Mouse (Mus musculus) stomach, embryonic 14.5 days (tissue): ENCODE results near the gene Mettl26. TPM values are rescaled to one million over a fixed set of nuclear protein-coding genes. Genes with fewer than 3 reads are reported as not detected.

Experiments
- ATAC-seq: fragments of 200-750 bp; cut with Nextera tagmentation; 2 replicates; pipeline ENCODE4 v1.8.0; 2017; ENCODE audit warnings: low read depth, moderate TSS enrichment; ENCODE audit not compliant: insufficient number of reproducible peaks, insufficient read depth, low FRiP score
- H3K27ac ChIP-seq: fragments of 300-500 bp; sonication (generic); 2 replicates; pipeline ENCODE4 v1.5.1; 2014; ENCODE audit warnings: mild to moderate bottlenecking, low read length, moderate library complexity, mixed read lengths
- H3K27me3 ChIP-seq: fragments of 300-500 bp; sonication (generic); 2 replicates; pipeline ENCODE4 v1.6.1; 2014; ENCODE audit warnings: low read length, control low read depth, mixed read lengths; ENCODE audit not compliant: control insufficient read depth, insufficient read depth
- H3K36me3 ChIP-seq: fragments of 300-500 bp; sonication (generic); 2 replicates; pipeline ENCODE4 v1.6.1; 2014; ENCODE audit warnings: mild to moderate bottlenecking, control low read depth, low read length, moderate library complexity, mixed read lengths; ENCODE audit not compliant: control insufficient read depth, insufficient read depth
- H3K4me1 ChIP-seq: fragments of 300-500 bp; sonication (generic); 2 replicates; pipeline ENCODE4 v1.6.1; 2014; ENCODE audit warnings: low read length, control low read depth, mixed read lengths; ENCODE audit not compliant: control insufficient read depth, insufficient read depth
- H3K4me2 ChIP-seq: fragments of 300-500 bp; sonication (generic); replicated peaks from 2 replicates; pipeline ENCODE4 v1.6.1; 2014; ENCODE audit warnings: low read depth, low read length, control low read depth
- H3K4me3 ChIP-seq: fragments of 300-500 bp; sonication (generic); 2 replicates; pipeline ENCODE4 v1.5.1; 2014; ENCODE audit warnings: low read depth, low read length, control low read depth
- H3K9ac ChIP-seq: fragments of 300-500 bp; sonication (generic); replicated peaks from 2 replicates; pipeline ENCODE4 v1.6.1; 2014; ENCODE audit warnings: low read depth, mild to moderate bottlenecking, control low read depth, low read length, moderate library complexity, mixed read lengths
- H3K9me3 ChIP-seq: fragments of 300-500 bp; sonication (generic); 2 replicates; pipeline ENCODE4 v1.6.1; 2016; ENCODE audit warnings: low read depth, low read length, control low read depth; ENCODE audit not compliant: control insufficient read depth
- WGBS: fragments of 180-500 bp; shearing (Covaris S2); extraction: QIAGEN DNeasy Blood & Tissue Kit; methylation state at CpG from one replicate; pipeline ENCODE4 v1.1.7; 2014; 5-methylcytosine and 5-hydroxymethylcytosine counted together
- polyA plus RNA-seq: library from polyadenylated mRNA; unstranded; fragments of >200 nt; fragmentation: Nextera tagmentation; extraction: Ambion mirVana; gene quantifications from 2 replicates; pipeline ENCODE4 v1.2.1, GENCODE M21; 2014

Gene Mettl26
- polyA plus RNA-seq, 1 experiment from 2014 or later, result 66.9 TPM

GRCm38 (mm10) chr17:25895891-25896290 is 21.0 kb downstream of the Mettl26 start:
- Histone ChIP-seq H3K4me3 (no peak overlapping the region), H3K9ac (no peak overlapping the region), H3K4me1 (no peaks in the 10 kb centered on the region), H3K9me3 (no peaks in the 10 kb centered on the region), H3K27me3 (no peaks in the 10 kb centered on the region), H3K36me3 (0 out of 2 replicates have a peak, but pooled peaks cover 5% of the 10 kb centered on the region), H3K4me2 (no peak overlapping the region), H3K27ac (no peak overlapping the region)
- no peak for ATAC-seq
- 69% methylated on average over 12 of the region's 12 CpGs for WGBS

GRCm38 (mm10) chr17:25900193-25900592 is 25.3 kb downstream of the Mettl26 start:
- Histone ChIP-seq H3K4me1 (no peaks in the 10 kb centered on the region), H3K4me3 (no peak overlapping the region), H3K27ac (no peak overlapping the region), H3K9ac (no peak overlapping the region), H3K27me3 (no peaks in the 10 kb centered on the region), H3K4me2 (no peak overlapping the region), H3K36me3 (0 out of 2 replicates have a peak, but pooled peaks cover 5% of the 10 kb centered on the region), H3K9me3 (no peaks in the 10 kb centered on the region)
- 85% methylated on average over 1 of the region's 1 CpGs for WGBS
- no peak for ATAC-seq

GRCm38 (mm10) chr17:25903061-25903460 is 28.2 kb downstream of the Mettl26 start:
- WGBS, result 81% methylated on average over 3 of the region's 3 CpGs
- no peak overlapping the region for H3K4me2 ChIP-seq
- H3K27ac ChIP-seq, result no peak overlapping the region
- H3K9me3 ChIP-seq, result no peaks in the 10 kb centered on the region
- H3K9ac ChIP-seq, result no peak overlapping the region
- no peak for ATAC-seq
- no peaks in the 10 kb centered on the region for H3K27me3 ChIP-seq
- no peaks in the 10 kb centered on the region for H3K4me1 ChIP-seq
- H3K4me3 ChIP-seq, result no peak overlapping the region
- peaks cover 8% of the 10 kb centered on the region; the same call in 1 of the 2 replicates for H3K36me3 ChIP-seq

- no peak for ATAC-seq
- WGBS, result 90% methylated on average over 2 of the region's 2 CpGs
- H3K4me2 ChIP-seq, result no peak overlapping the region
- H3K4me1 ChIP-seq, result no peaks in the 10 kb centered on the region
- no peak overlapping the region for H3K4me3 ChIP-seq
- H3K9me3 ChIP-seq, result no peaks in the 10 kb centered on the region
- no peaks in the 10 kb centered on the region for H3K27me3 ChIP-seq
- H3K9ac ChIP-seq, result no peak overlapping the region
- peaks cover 3% of the 10 kb centered on the region; the same call in 1 of the 2 replicates for H3K36me3 ChIP-seq
- no peak overlapping the region for H3K27ac ChIP-seq
These were observed 32.8 kb downstream of the Mettl26 start for GRCm38 (mm10) chr17:25907640-25908039.

- no peak for ATAC-seq
- Histone ChIP-seq H3K4me2 (no peak overlapping the region), H3K27ac (no peak overlapping the region), H3K9me3 (no peaks in the 10 kb centered on the region), H3K9ac (no peak overlapping the region), H3K4me3 (no peak overlapping the region), H3K27me3 (no peaks in the 10 kb centered on the region), H3K4me1 (no peaks in the 10 kb centered on the region), H3K36me3 (peaks cover 6% of the 10 kb centered on the region; the same call in 1 of the 2 replicates)
- WGBS, result 88% methylated on average over 4 of the region's 4 CpGs
These were observed 36.9 kb downstream of the Mettl26 start for GRCm38 (mm10) chr17:25911816-25912215.

- H3K9me3 ChIP-seq, result no peaks in the 10 kb centered on the region
- 85% methylated on average over 14 of the region's 14 CpGs for WGBS
- H3K9ac ChIP-seq, result no peak overlapping the region
- no peaks in the 10 kb centered on the region for H3K27me3 ChIP-seq
- no peak overlapping the region for H3K27ac ChIP-seq
- H3K4me3 ChIP-seq, result no peak overlapping the region
- no peak for ATAC-seq
- peaks cover 5% of the 10 kb centered on the region; the same call in 1 of the 2 replicates for H3K36me3 ChIP-seq
- H3K4me2 ChIP-seq, result no peak overlapping the region
- H3K4me1 ChIP-seq, result peaks cover 8% of the 10 kb centered on the region
These were observed 38.5 kb downstream of the Mettl26 start for GRCm38 (mm10) chr17:25913186-25913876.

GRCm38 (mm10) chr17:25913877-25914275 is 39.0 kb downstream of the Mettl26 start:
- Histone ChIP-seq H3K4me2 (no peak overlapping the region), H3K27ac (no peak overlapping the region), H3K4me1 (peaks cover 11% of the 10 kb centered on the region), H3K9ac (no peak overlapping the region), H3K27me3 (no peaks in the 10 kb centered on the region), H3K4me3 (no peak overlapping the region), H3K9me3 (no peaks in the 10 kb centered on the region), H3K36me3 (peaks cover 5% of the 10 kb centered on the region; the same call in 1 of the 2 replicates)
- 80% methylated on average over 1 of the region's 1 CpGs for WGBS
- no peak for ATAC-seq

- Histone ChIP-seq H3K27ac (no peak overlapping the region), H3K4me2 (no peak overlapping the region), H3K4me3 (no peak overlapping the region), H3K36me3 (peaks cover 5% of the 10 kb centered on the region; the same call in 1 of the 2 replicates), H3K9me3 (no peaks in the 10 kb centered on the region), H3K4me1 (peaks cover 11% of the 10 kb centered on the region), H3K9ac (no peak overlapping the region), H3K27me3 (no peaks in the 10 kb centered on the region)
- ATAC-seq, result no peak
- WGBS, result 75% methylated on average over 4 of the region's 4 CpGs
These were observed 39.4 kb downstream of the Mettl26 start for GRCm38 (mm10) chr17:25914295-25914694.
